Comparison of ENCODE assay signal across 14 mouse cellular contexts in the genomic region with DNA sequence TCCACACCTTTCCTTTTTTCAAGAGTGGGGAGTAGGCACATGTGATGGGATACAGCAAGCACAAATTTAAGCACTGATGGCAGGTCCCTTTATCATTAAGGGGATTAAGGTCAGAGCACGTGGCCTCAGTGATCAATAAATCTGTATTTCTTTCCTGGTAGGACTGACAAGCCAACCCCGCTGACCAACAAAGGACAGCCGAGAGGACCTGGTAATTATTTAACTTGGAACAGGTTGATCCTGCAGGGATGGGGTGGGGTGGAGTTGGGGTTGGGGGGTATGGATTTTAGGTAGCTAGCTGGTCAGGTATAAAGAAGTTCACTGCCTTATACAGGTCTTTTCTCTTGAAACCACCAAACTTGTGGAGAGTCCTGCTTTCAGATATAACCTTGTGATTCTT. TPM values are rescaled to one million over a fixed set of nuclear protein-coding genes. Genes with fewer than 3 reads are reported as not detected.
A peak's percentile ranks its signal among the peaks of the same experiment; 100 is the strongest.
DNase-seq lines count a peak whose midpoint lies in the region; ATAC-seq lines count a peak whose summit lies in the region.
"Had no signal": no experiment of that assay in that cellular context is flagged by ENCODE, and none has a peak within 500 bp of the region (broad histone marks: within the 10 kb centered on the region; RNA-seq: fewer than 3 reads in every experiment).

No protein-coding gene starts in this region.

- H3K4me2 ChIP-seq in heart, embryonic 16.5 days (ENCODE audit: low read depth, low read length) = no peak overlapping the region
- no peak overlapping the region for H3K4me2 ChIP-seq in midbrain, embryonic 12.5 days (replicated peaks)
- no peak overlapping the region for H3K4me2 ChIP-seq in midbrain, embryonic 14.5 days (ENCODE audit: low read length)
- H3K4me2 ChIP-seq: midbrain, embryonic 13.5 days had no signal

- DNase-seq in adrenal gland, adult 2 months = peak; percentile 3
- DNase-seq in adrenal gland, postnatal 36 days = no peak
- no peak for DNase-seq in heart, adult 11 months
- no peak for DNase-seq in midbrain, embryonic 14.5 days
- no peak for DNase-seq in left cerebral cortex, postnatal 25 days (ENCODE audit: low spot score in 2 of 2)
- DNase-seq in retina, embryonic 14.5 days (ENCODE audit: low spot score) = no peak
- DNase-seq: cerebellum, adult 18-20 months; thymus, postnatal 25 days had no signal

- no peak overlapping the region for H3K4me3 ChIP-seq in heart, embryonic 16.5 days (ENCODE audit: low read length)
- H3K4me3 ChIP-seq in midbrain, embryonic 12.5 days = no peak overlapping the region
- no peak overlapping the region for H3K4me3 ChIP-seq in midbrain, embryonic 14.5 days (replicated peaks; ENCODE audit: low read depth, low read length)
- H3K4me3 ChIP-seq: limb, embryonic 10.5 days; midbrain, embryonic 13.5 days had no signal

- no peaks in the 10 kb centered on the region for H3K9me3 ChIP-seq in heart, embryonic 16.5 days (replicated peaks; ENCODE audit: control insufficient read depth, low read length)
- no peaks in the 10 kb centered on the region for H3K9me3 ChIP-seq in midbrain, embryonic 12.5 days
- H3K9me3 ChIP-seq in midbrain, embryonic 14.5 days (ENCODE audit: control insufficient read depth, low read length) = no peaks in the 10 kb centered on the region
- H3K9me3 ChIP-seq: limb, embryonic 10.5 days; midbrain, embryonic 13.5 days had no signal

- H3K9ac ChIP-seq in heart, embryonic 16.5 days (ENCODE audit: low read length) = no peak overlapping the region; the same call in 1 of the 2 replicates
- no peak overlapping the region for H3K9ac ChIP-seq in midbrain, embryonic 12.5 days (replicated peaks)
- no peak overlapping the region for H3K9ac ChIP-seq in midbrain, embryonic 14.5 days (replicated peaks; ENCODE audit: low read length)
- H3K9ac ChIP-seq: midbrain, embryonic 13.5 days had no signal

- peaks cover 3% of the 10 kb centered on the region for H3K4me1 ChIP-seq in heart, embryonic 16.5 days (ENCODE audit: control insufficient read depth, insufficient read depth, low read length)
- no peaks in the 10 kb centered on the region for H3K4me1 ChIP-seq in midbrain, embryonic 12.5 days
- H3K4me1 ChIP-seq in midbrain, embryonic 14.5 days (ENCODE audit: control insufficient read depth, insufficient read depth, low read length) = no peaks in the 10 kb centered on the region
- H3K4me1 ChIP-seq: limb, embryonic 10.5 days; midbrain, embryonic 13.5 days had no signal

- H3K27me3 ChIP-seq in heart, embryonic 16.5 days (ENCODE audit: control insufficient read depth, insufficient read depth, low read length) = no peaks in the 10 kb centered on the region
- no peaks in the 10 kb centered on the region for H3K27me3 ChIP-seq in midbrain, embryonic 12.5 days
- H3K27me3 ChIP-seq in midbrain, embryonic 14.5 days (ENCODE audit: control insufficient read depth, insufficient read depth, low read length) = no peaks in the 10 kb centered on the region
- H3K27me3 ChIP-seq: CH12.LX; midbrain, embryonic 13.5 days had no signal

- intact Hi-C loops in left cerebral cortex, postnatal 25 days (cut with DNase I) = loop anchor here (5.0 kb wide), 2 partner anchors 188 to 338 kb away; no protein-coding TSS in a partner anchor

- WGBS in heart, embryonic 16.5 days = 84% methylated on average over 3 of the region's 3 CpGs
- WGBS in midbrain, embryonic 12.5 days = 87% methylated on average over 3 of the region's 3 CpGs
- 89% methylated on average over 3 of the region's 3 CpGs for WGBS in midbrain, embryonic 14.5 days

- H3K27ac ChIP-seq in heart, embryonic 16.5 days (ENCODE audit: low read length) = peak overlapping the region; percentile 84
- 0 out of 2 replicates have a peak overlapping the region, but pooled peaks have one; percentile 20 for H3K27ac ChIP-seq in midbrain, embryonic 12.5 days (replicated peaks)
- no peak overlapping the region for H3K27ac ChIP-seq in midbrain, embryonic 14.5 days (replicated peaks; ENCODE audit: low read depth, low read length)
- H3K27ac ChIP-seq: limb, embryonic 10.5 days; midbrain, embryonic 13.5 days had no signal

- H3K36me3 ChIP-seq in heart, embryonic 16.5 days (ENCODE audit: control insufficient read depth, insufficient read depth) = peaks cover 25% of the 10 kb centered on the region
- peaks cover 80% of the 10 kb centered on the region for H3K36me3 ChIP-seq in midbrain, embryonic 12.5 days
- H3K36me3 ChIP-seq in midbrain, embryonic 14.5 days (ENCODE audit: control insufficient read depth, insufficient read depth, low read length) = peaks cover 81% of the 10 kb centered on the region

- ATAC-seq in heart, embryonic 16.5 days (replicated peaks; ENCODE audit: extremely low read depth, insufficient read depth, low FRiP score) = no peak
- ATAC-seq in midbrain, embryonic 12.5 days (ENCODE audit: low FRiP score, low read depth) = no peak
- ATAC-seq in midbrain, embryonic 14.5 days (ENCODE audit: low FRiP score, low TSS enrichment) = no peak
- ATAC-seq: forebrain, embryonic 14.5 days; midbrain, embryonic 13.5 days had no signal

RNA-seq across cellular contexts. Expression of gene Cpsf3, which starts 20.2 kb away (rescaled TPM):
- 10 to 100 TPM; 63.9 to 67.1 TPM for total RNA-seq in adrenal gland, adult 2 months (2021)
- polyA plus RNA-seq in adrenal gland, adult 2 months (2012; rRNA removed) = 12.9 and 21.2 TPM in 2 replicates
- total RNA-seq in adrenal gland, postnatal 36 days (2021) = 10 to 100 TPM; 60.1 to 77.0 TPM
- polyA plus RNA-seq in heart, embryonic 16.5 days (2015; fragmentation: Nextera tagmentation; extraction: Ambion mirVana) = 70.9 and 77.0 TPM in 2 replicates
- polyA plus RNA-seq in midbrain, embryonic 12.5 days (2016; fragmentation: Nextera tagmentation; extraction: Ambion mirVana) = 128 and 131 TPM in 2 replicates
- polyA plus RNA-seq in midbrain, embryonic 14.5 days (2014; fragmentation: Nextera tagmentation; extraction: Ambion mirVana) = 91.9 and 107 TPM in 2 replicates
- 10 to 100 TPM; 42.2 to 47.1 TPM for total RNA-seq in left cerebral cortex, postnatal 25 days (2021)

RNA-seq across cellular contexts. Expression of gene Itgb1bp1, which starts 21.1 kb away (rescaled TPM):
- total RNA-seq in adrenal gland, adult 2 months (2021) = 10 to 100 TPM; 82.2 to 97.0 TPM
- 12.6 and 18.8 TPM in 2 replicates for polyA plus RNA-seq in adrenal gland, adult 2 months (2012; rRNA removed)
- total RNA-seq in adrenal gland, postnatal 36 days (2021) = 100 to 1,000 TPM in 1 of 2 experiments, 10 to 100 TPM in 1; 95.2 to 113 TPM
- 38.7 and 38.8 TPM in 2 replicates for polyA plus RNA-seq in heart, embryonic 16.5 days (2015; fragmentation: Nextera tagmentation; extraction: Ambion mirVana)
- polyA plus RNA-seq in midbrain, embryonic 12.5 days (2016; fragmentation: Nextera tagmentation; extraction: Ambion mirVana) = 38.5 and 43.8 TPM in 2 replicates
- 40.8 and 42.4 TPM in 2 replicates for polyA plus RNA-seq in midbrain, embryonic 14.5 days (2014; fragmentation: Nextera tagmentation; extraction: Ambion mirVana)
- total RNA-seq in left cerebral cortex, postnatal 25 days (2021) = 10 to 100 TPM; 33.0 to 35.2 TPM

RNA-seq across cellular contexts. Expression of gene Iah1, which starts 51.2 kb away (rescaled TPM):
- 10 to 100 TPM; 61.2 to 65.0 TPM for total RNA-seq in adrenal gland, adult 2 months (2021)
- 68.7 and 108 TPM in 2 replicates for polyA plus RNA-seq in adrenal gland, adult 2 months (2012; rRNA removed)
- 10 to 100 TPM; 73.0 to 79.4 TPM for total RNA-seq in adrenal gland, postnatal 36 days (2021)
- polyA plus RNA-seq in heart, embryonic 16.5 days (2015; fragmentation: Nextera tagmentation; extraction: Ambion mirVana) = 42.2 and 46.5 TPM in 2 replicates
- polyA plus RNA-seq in midbrain, embryonic 12.5 days (2016; fragmentation: Nextera tagmentation; extraction: Ambion mirVana) = 48.8 TPM in 2 replicates
- 34.1 and 40.1 TPM in 2 replicates for polyA plus RNA-seq in midbrain, embryonic 14.5 days (2014; fragmentation: Nextera tagmentation; extraction: Ambion mirVana)
- 10 to 100 TPM; 13.0 to 15.6 TPM for total RNA-seq in left cerebral cortex, postnatal 25 days (2021)
